Mouse (Mus musculus): Measurements from ENCODE around the gene Cenpv. TPM values are rescaled to one million over a fixed set of nuclear protein-coding genes. Genes with fewer than 3 reads are reported as not detected.

Cenpv gene
- polyA plus RNA-seq, 1 experiment from 2014 or later: 19.7 TPM

GRCm38 (mm10) chr11:62478931-62479330 lies 60.1 kb downstream of the Cenpv start:
- Histone ChIP-seq H3K4me1 (replicated peaks) (peaks cover 12% of the 10 kb centered on the region), H3K36me3 (no peaks in the 10 kb centered on the region), H3K27me3 (replicated peaks) (no peaks in the 10 kb centered on the region), H3K4me2 (no peak overlapping the region), H3K9me3 (replicated peaks) (no peaks in the 10 kb centered on the region), H3K4me3 (no peak overlapping the region), H3K27ac (ENCODE audit: poor library complexity, severe bottlenecking) (no peak overlapping the region), H3K9ac (no peak overlapping the region)
- no peak for ATAC-seq (ENCODE audit: insufficient number of reproducible peaks, low FRiP score)
- WGBS: 62% methylated on average over 6 of the region's 6 CpGs

GRCm38 (mm10) chr11:62476156-62476555 lies 62.9 kb downstream of the Cenpv start:
- Histone ChIP-seq H3K27me3 (replicated peaks) (no peaks in the 10 kb centered on the region), H3K9me3 (replicated peaks) (no peaks in the 10 kb centered on the region), H3K9ac (no peak overlapping the region), H3K4me1 (replicated peaks) (peaks cover 12% of the 10 kb centered on the region), H3K36me3 (no peaks in the 10 kb centered on the region), H3K27ac (ENCODE audit: poor library complexity, severe bottlenecking) (no peak overlapping the region), H3K4me3 (no peak overlapping the region), H3K4me2 (no peak overlapping the region)
- 72% methylated on average over 4 of the region's 4 CpGs for WGBS
- ATAC-seq (ENCODE audit: insufficient number of reproducible peaks, low FRiP score): no peak

Other genes with a start within 250 kb of the Cenpv start
- gene Pigl, start 80.8 kb downstream of the Cenpv start, polyA plus RNA-seq (2016; fragmentation: Nextera tagmentation; extraction: Ambion mirVana): 10.3 and 10.7 TPM in 2 replicates
- 132 and 143 TPM in 2 replicates for gene Ncor1, start 80.7 kb downstream of the Cenpv start, polyA plus RNA-seq (2016; fragmentation: Nextera tagmentation; extraction: Ambion mirVana)
- gene Ubb, start 11.9 kb upstream of the Cenpv start, polyA plus RNA-seq (2016; fragmentation: Nextera tagmentation; extraction: Ambion mirVana): 2,594 and 2,627 TPM in 2 replicates
- gene Trpv2, start 35.2 kb upstream of the Cenpv start, polyA plus RNA-seq (2016; fragmentation: Nextera tagmentation; extraction: Ambion mirVana): 4.3 and 4.6 TPM in 2 replicates
- 18.6 and 19.6 TPM in 2 replicates for gene Lrrc75a, start 109.3 kb upstream of the Cenpv start, polyA plus RNA-seq (2016; fragmentation: Nextera tagmentation; extraction: Ambion mirVana)
- gene Mmgt2, start 109.4 kb upstream of the Cenpv start, polyA plus RNA-seq (2016; fragmentation: Nextera tagmentation; extraction: Ambion mirVana): 51.0 and 58.3 TPM in 2 replicates
- 6.3 and 6.4 TPM in 2 replicates for gene Zfp287, start 192.6 kb upstream of the Cenpv start, polyA plus RNA-seq (2016; fragmentation: Nextera tagmentation; extraction: Ambion mirVana)
- not detected in 2 replicates for gene Gm10428, start 213.8 kb upstream of the Cenpv start, polyA plus RNA-seq (2016; fragmentation: Nextera tagmentation; extraction: Ambion mirVana)